Mouse (Mus musculus) limb, embryonic 12.5 days (tissue): ENCODE measurements around the gene Limd1. TPM values are rescaled to one million over a fixed set of nuclear protein-coding genes. Genes with fewer than 3 reads are reported as not detected.

Experiments
- ATAC-seq: fragments of 200-750 bp; cut with Nextera tagmentation; 2 replicates; pipeline ENCODE4 v1.8.0; 2017; ENCODE audit warnings: low read depth, moderate TSS enrichment; ENCODE audit not compliant: insufficient number of reproducible peaks, insufficient read depth, low FRiP score, low TSS enrichment
- H3K27ac ChIP-seq: fragments of 300-500 bp; sonication (generic); 2 replicates; pipeline ENCODE4 v1.5.1; 2016; ENCODE audit warnings: mild to moderate bottlenecking, moderate library complexity
- H3K27me3 ChIP-seq: fragments of 300-500 bp; sonication (generic); 2 replicates; pipeline ENCODE4 v1.6.1; 2016; ENCODE audit warnings: mild to moderate bottlenecking, moderate library complexity
- H3K36me3 ChIP-seq: fragments of 300-500 bp; sonication (generic); 2 replicates; pipeline ENCODE4 v1.6.1; 2016; ENCODE audit warnings: mild to moderate bottlenecking, moderate library complexity
- H3K4me1 ChIP-seq: fragments of 300-500 bp; sonication (generic); replicated peaks from 2 replicates; pipeline ENCODE4 v1.6.1; 2016
- H3K4me2 ChIP-seq: fragments of 300-500 bp; sonication (generic); 2 replicates; pipeline ENCODE4 v1.6.1; 2016; ENCODE audit warnings: mild to moderate bottlenecking, moderate library complexity
- H3K4me3 ChIP-seq: fragments of 300-500 bp; sonication (generic); replicated peaks from 2 replicates; pipeline ENCODE4 v1.5.1; 2016; ENCODE audit warnings: mild to moderate bottlenecking
- H3K9ac ChIP-seq: fragments of 300-500 bp; sonication (generic); replicated peaks from 2 replicates; pipeline ENCODE4 v1.6.1; 2016; ENCODE audit warnings: mild to moderate bottlenecking, moderate library complexity
- H3K9me3 ChIP-seq: fragments of 300-500 bp; sonication (generic); 2 replicates; pipeline ENCODE4 v1.6.1; 2016; ENCODE audit warnings: mild to moderate bottlenecking, moderate library complexity
- WGBS: fragments of 180-500 bp; shearing (Covaris S2); methylation state at CpG from one replicate; pipeline ENCODE4 v1.1.7; 2016; 5-methylcytosine and 5-hydroxymethylcytosine counted together
- polyA plus RNA-seq: library from polyadenylated mRNA; unstranded; fragments of >200 nt; fragmentation: Nextera tagmentation; extraction: Ambion mirVana; gene quantifications from 2 replicates; pipeline ENCODE4 v1.2.1, GENCODE M21; 2016

The Limd1 gene
- polyA plus RNA-seq, 1 experiment from 2014 or later, result 53.6 TPM

- H3K4me1 ChIP-seq, result no peaks in the 10 kb centered on the region
- H3K27me3 ChIP-seq, result 0 out of 2 replicates have a peak, but pooled peaks cover 3% of the 10 kb centered on the region
- WGBS, result 72% methylated on average over 2 of the region's 2 CpGs
- H3K9me3 ChIP-seq, result 0 out of 2 replicates have a peak, but pooled peaks cover 4% of the 10 kb centered on the region
- H3K4me2 ChIP-seq, result no peak overlapping the region
- ATAC-seq, result no peak
- no peak overlapping the region for H3K9ac ChIP-seq
- H3K4me3 ChIP-seq, result no peak overlapping the region
- H3K36me3 ChIP-seq, result peaks cover 48% of the 10 kb centered on the region
- peak overlapping the region; percentile 12; the same call in 1 of the 2 replicates for H3K27ac ChIP-seq
Measured at GRCm38 (mm10) chr9:123457603-123458002, 20.9 kb upstream of the Limd1 start.

GRCm38 (mm10) chr9:123467141-123467620, 11.3 kb upstream of the Limd1 start:
- no peaks in the 10 kb centered on the region for H3K27me3 ChIP-seq
- H3K27ac ChIP-seq, result no peak overlapping the region
- no peaks in the 10 kb centered on the region for H3K4me1 ChIP-seq
- 80% methylated on average over 4 of the region's 4 CpGs for WGBS
- H3K9me3 ChIP-seq, result no peaks in the 10 kb centered on the region
- peaks cover 21% of the 10 kb centered on the region for H3K36me3 ChIP-seq
- H3K9ac ChIP-seq, result no peak overlapping the region
- H3K4me3 ChIP-seq, result no peak overlapping the region
- H3K4me2 ChIP-seq, result no peak overlapping the region
- no peak for ATAC-seq

- no peak overlapping the region for H3K27ac ChIP-seq
- H3K36me3 ChIP-seq, result peaks cover 13% of the 10 kb centered on the region
- H3K27me3 ChIP-seq, result no peaks in the 10 kb centered on the region
- H3K9me3 ChIP-seq, result no peaks in the 10 kb centered on the region
- WGBS, result 59% methylated on average over 5 of the region's 5 CpGs
- no peak for ATAC-seq
- 0 out of 2 replicates have a peak, but pooled peaks cover 3% of the 10 kb centered on the region for H3K4me1 ChIP-seq
- H3K4me2 ChIP-seq, result no peak overlapping the region
- no peak overlapping the region for H3K9ac ChIP-seq
- no peak overlapping the region for H3K4me3 ChIP-seq
Measured at GRCm38 (mm10) chr9:123468406-123469085, 10.0 kb upstream of the Limd1 start.

GRCm38 (mm10) chr9:123469087-123469486, 9.4 kb upstream of the Limd1 start:
- no peak overlapping the region for H3K9ac ChIP-seq
- H3K9me3 ChIP-seq, result no peaks in the 10 kb centered on the region
- no peak for ATAC-seq
- H3K36me3 ChIP-seq, result peaks cover 8% of the 10 kb centered on the region; the same call in 1 of the 2 replicates
- no peak overlapping the region for H3K27ac ChIP-seq
- no peak overlapping the region for H3K4me2 ChIP-seq
- no peaks in the 10 kb centered on the region for H3K27me3 ChIP-seq
- H3K4me1 ChIP-seq, result 0 out of 2 replicates have a peak, but pooled peaks cover 3% of the 10 kb centered on the region
- no peak overlapping the region for H3K4me3 ChIP-seq

- no peak overlapping the region for H3K4me2 ChIP-seq
- H3K27me3 ChIP-seq, result no peaks in the 10 kb centered on the region
- H3K36me3 ChIP-seq, result no peaks in the 10 kb centered on the region
- 0 out of 2 replicates have a peak, but pooled peaks cover 8% of the 10 kb centered on the region for H3K4me1 ChIP-seq
- peak overlapping the region; percentile 7; the same call in 1 of the 2 replicates for H3K27ac ChIP-seq
- H3K9me3 ChIP-seq, result no peaks in the 10 kb centered on the region
- H3K9ac ChIP-seq, result no peak overlapping the region
- ATAC-seq, result no peak
- H3K4me3 ChIP-seq, result no peak overlapping the region
Measured at GRCm38 (mm10) chr9:123473377-123473776, 5.1 kb upstream of the Limd1 start.

- Histone ChIP-seq H3K27me3 (no peaks in the 10 kb centered on the region), H3K9ac (no peak overlapping the region), H3K4me1 (peaks cover 23% of the 10 kb centered on the region), H3K27ac (no peak overlapping the region), H3K4me3 (no peak overlapping the region), H3K4me2 (no peak overlapping the region), H3K9me3 (no peaks in the 10 kb centered on the region), H3K36me3 (peaks cover 6% of the 10 kb centered on the region)
- no peak for ATAC-seq
- 76% methylated on average over 1 of the region's 1 CpGs for WGBS
Measured at GRCm38 (mm10) chr9:123475569-123475968, 2.9 kb upstream of the Limd1 start.

- Histone ChIP-seq H3K4me3 (peak overlapping the region; percentile 69), H3K36me3 (peaks cover 20% of the 10 kb centered on the region), H3K9me3 (no peaks in the 10 kb centered on the region), H3K27me3 (no peaks in the 10 kb centered on the region), H3K4me1 (peaks cover 47% of the 10 kb centered on the region), H3K27ac (peak overlapping the region; percentile 69; the same call in 1 of the 2 replicates), H3K9ac (peak overlapping the region; percentile 48), H3K4me2 (peak overlapping the region; percentile 83)
- peak; percentile 75 for ATAC-seq
- WGBS, result under 1% methylated on average over 23 of the region's 29 CpGs
Measured at GRCm38 (mm10) chr9:123478031-123478585, 398 bp upstream of the Limd1 start.

- Histone ChIP-seq H3K4me2 (peak overlapping the region; percentile 83), H3K4me1 (peaks cover 52% of the 10 kb centered on the region), H3K36me3 (peaks cover 29% of the 10 kb centered on the region), H3K9ac (peak overlapping the region; percentile 79), H3K27me3 (no peaks in the 10 kb centered on the region), H3K4me3 (peak overlapping the region; percentile 69), H3K27ac (peak overlapping the region; percentile 86), H3K9me3 (no peaks in the 10 kb centered on the region)
- 24% methylated on average over 17 of the region's 17 CpGs for WGBS
- ATAC-seq, result 0 out of 2 replicates have a peak, but pooled peaks have one; percentile 24
Measured at GRCm38 (mm10) chr9:123479196-123479669, 727 bp downstream of the Limd1 start.

GRCm38 (mm10) chr9:123479876-123480252, 1.4 kb downstream of the Limd1 start:
- 84% methylated on average over 8 of the region's 8 CpGs for WGBS
- no peak for ATAC-seq
- Histone ChIP-seq H3K36me3 (peaks cover 36% of the 10 kb centered on the region), H3K4me3 (peak overlapping the region; percentile 69), H3K9ac (peak overlapping the region; percentile 79), H3K27me3 (no peaks in the 10 kb centered on the region), H3K4me1 (peaks cover 52% of the 10 kb centered on the region), H3K4me2 (peak overlapping the region; percentile 83), H3K27ac (no peak overlapping the region), H3K9me3 (no peaks in the 10 kb centered on the region)

GRCm38 (mm10) chr9:123480253-123480921, 1.9 kb downstream of the Limd1 start:
- whole genome bisulfite sequencing, result 89% methylated on average over 18 of the region's 18 CpGs
- no peaks in the 10 kb centered on the region for H3K9me3 ChIP-seq
- no peak overlapping the region for H3K27ac ChIP-seq
- peaks cover 52% of the 10 kb centered on the region for H3K4me1 ChIP-seq
- peak overlapping the region; percentile 69 for H3K4me3 ChIP-seq
- H3K36me3 ChIP-seq, result peaks cover 41% of the 10 kb centered on the region
- no peak for ATAC-seq
- no peaks in the 10 kb centered on the region for H3K27me3 ChIP-seq
- peak overlapping the region; percentile 79 for H3K9ac ChIP-seq
- peak overlapping the region; percentile 83 for H3K4me2 ChIP-seq

- H3K27me3 ChIP-seq, result no peaks in the 10 kb centered on the region
- H3K36me3 ChIP-seq, result peaks cover 48% of the 10 kb centered on the region
- H3K9me3 ChIP-seq, result no peaks in the 10 kb centered on the region
- peak overlapping the region; percentile 83 for H3K4me2 ChIP-seq
- H3K27ac ChIP-seq, result no peak overlapping the region
- WGBS, result 70% methylated on average over 7 of the region's 7 CpGs
- no peak overlapping the region for H3K9ac ChIP-seq
- no peak for ATAC-seq
- peaks cover 53% of the 10 kb centered on the region for H3K4me1 ChIP-seq
- H3K4me3 ChIP-seq, result peak overlapping the region; percentile 69
Measured at GRCm38 (mm10) chr9:123481136-123481535, 2.6 kb downstream of the Limd1 start.
